Mouse (Mus musculus): ENCODE results near the gene Tekt3.

Gene Tekt3

DNA sequence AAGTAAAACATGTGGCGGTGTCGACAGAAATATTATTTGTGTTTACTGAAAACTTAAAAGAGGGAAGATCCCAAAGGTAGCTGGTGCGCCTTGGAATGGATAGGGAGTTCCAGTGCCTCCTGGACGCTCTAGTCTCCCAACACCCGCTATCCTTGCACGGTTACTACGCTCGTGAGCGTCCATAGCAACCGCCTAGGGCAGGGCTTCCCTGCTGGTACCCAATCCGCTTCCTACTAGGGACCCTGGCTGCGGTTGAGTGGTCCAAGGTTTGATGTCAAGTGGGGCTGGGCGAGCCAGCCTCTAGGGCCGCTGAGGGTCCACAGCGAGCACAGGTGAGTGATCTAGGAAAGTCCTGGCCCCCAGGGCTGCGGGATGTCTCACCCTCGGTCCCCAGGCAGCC, at the start of gene Tekt3:
Gene Tekt3 (plus strand): TSS at position 209 of the 400 bp plus-strand sequence.
- no peak for DNase-seq

DNA sequence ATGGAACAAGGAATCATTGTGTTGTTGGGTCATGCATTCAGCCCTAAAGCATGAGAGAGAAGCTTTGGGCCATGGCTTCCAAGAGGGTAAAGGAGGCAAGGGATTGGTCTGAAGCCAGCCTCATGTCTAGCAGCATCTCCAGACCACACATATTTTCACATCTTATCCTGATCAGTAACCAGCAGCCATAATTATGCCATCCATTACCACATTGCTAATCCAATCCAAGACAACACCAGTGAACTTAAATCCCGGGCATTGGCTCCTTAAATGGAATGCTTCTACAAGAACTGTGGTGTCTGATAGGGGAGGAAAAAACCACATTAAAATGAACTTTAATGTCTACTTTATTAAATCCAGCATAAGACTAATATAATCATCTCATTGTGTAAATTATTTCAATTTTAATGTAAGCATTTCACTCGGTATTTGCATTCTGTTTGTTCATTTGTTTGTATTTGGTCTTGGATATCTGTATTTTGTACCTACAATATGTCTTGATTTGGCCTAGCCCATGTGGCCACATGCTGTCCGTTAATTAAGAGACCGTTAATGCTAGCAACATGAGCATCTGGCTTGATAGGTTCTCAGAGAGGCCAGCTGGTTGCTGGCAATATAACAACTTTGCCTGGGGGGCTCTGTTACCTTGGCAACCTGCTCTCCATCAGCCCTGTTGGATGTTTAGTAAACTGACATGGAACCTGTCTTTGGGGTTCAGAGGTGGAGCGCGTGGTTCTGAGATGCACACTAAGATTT, 43.9 kb upstream of the Tekt3 start:
- DNase-seq: no peak

DNA sequence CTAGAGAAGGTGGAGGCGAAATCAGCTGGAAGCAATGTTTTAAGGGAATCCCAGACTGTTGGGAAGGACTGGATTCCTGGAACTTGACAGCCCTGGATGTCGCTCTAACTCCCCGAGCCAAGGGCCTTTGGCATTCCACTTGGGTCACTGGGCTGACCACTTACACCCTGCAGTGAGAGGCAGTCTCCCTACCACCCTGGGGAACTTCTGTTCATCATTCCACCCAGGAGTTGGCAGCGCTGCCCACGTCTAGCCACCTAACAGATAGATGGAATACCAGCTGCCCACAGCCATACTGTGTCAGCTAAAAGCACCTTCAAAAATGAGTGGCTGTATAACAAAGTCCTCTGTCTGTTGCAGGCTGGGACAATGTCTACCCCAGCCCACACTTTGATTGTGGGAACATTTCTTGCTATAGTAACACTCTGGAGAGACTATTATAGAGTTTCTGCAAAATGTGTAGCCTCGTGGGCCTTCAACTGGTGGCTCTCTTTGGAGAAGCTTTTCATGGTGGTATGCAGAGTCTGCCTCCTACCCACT, 43.3 kb upstream of the Tekt3 start:
- DNase-seq: no peak

DNA sequence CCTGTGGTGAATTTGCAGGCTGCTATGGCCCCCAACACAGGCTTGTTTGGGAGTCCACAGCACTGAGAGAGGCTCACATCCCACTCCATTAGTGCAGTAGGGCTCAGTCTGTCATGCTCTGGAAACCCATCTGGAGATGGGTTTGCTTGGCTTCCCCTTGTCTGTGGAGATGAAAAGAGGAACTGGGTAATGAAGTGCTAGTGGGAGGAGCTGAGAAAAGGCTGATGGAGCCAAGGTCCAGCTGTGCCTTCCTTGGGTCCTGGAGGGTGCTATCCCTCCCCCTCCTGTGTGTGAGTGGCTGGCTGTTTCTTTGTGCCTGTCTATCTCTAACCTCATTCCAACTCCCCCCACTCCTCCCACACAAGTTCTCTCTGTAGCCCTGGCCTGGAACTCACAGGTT, 40.8 kb upstream of the Tekt3 start:
- no peak for DNase-seq

DNA sequence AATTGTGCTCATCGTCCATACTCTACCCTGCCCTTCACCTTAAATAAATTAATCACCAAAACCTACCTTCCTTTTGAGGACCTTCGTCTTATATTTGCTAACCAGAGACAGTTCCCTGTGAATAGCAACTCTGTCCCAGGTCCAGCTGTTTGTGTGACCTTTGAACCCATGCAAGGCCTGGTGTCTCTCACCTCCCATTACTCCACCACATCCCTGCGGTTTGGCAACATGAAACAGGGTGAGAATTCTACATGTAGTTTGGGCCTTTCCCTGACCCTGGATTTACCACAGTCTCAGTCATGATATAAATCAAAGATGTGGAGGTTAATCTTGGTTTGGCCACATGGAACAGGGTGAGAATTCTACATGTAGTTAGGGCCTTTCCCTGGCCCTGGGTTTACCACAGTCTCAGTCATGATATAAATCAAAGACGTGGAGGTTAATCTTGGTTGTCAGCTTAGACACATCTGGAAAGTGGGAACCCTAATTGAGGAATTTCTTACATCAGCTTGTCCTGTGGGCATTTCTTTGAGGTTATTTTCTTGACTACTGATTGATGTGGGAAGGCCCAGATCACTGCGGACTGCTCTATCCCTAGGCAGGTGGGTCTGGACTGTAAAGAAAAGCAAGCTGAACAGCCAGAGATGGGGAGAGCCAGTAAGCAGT, 40.2 kb upstream of the Tekt3 start:
- no peak for DNase-seq

DNA sequence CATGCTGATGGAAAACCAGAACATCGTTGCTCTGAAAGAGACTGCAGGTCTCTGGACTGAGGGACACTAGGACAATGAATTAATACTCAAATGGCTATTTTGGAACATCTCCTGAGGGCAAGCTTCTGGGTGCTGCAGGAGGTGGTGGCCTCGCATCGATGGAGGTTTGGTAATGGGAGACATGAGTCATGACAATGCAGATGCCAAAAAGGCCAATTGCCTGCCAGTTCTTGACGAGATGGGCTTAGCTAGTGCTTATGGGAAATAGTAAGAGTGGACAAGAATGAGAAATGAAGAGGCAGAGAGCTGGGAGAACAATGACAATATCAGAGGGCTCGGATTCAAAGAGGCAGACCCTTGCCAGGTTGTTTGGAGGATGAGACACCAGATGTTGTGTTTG, 38.0 kb upstream of the Tekt3 start:
- no peak for DNase-seq

DNA sequence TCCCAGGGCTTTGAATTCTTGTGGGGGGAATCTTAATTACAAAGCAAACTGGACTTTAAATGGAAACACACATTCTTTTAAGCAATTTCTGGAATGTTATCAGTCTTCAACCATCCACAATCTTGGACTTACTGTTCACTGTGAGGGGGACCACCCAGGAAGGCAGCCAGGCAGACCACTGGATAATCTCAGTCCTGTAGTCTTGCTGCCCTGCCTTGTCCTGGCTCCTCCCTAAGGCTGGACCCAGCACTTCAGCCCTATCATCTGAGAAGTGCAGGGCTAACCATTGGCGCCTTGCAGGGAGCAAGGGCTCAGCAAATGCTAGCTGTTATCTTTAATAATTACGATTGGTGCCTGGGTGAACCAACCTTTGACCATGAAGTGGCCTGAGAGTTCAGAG, 37.3 kb upstream of the Tekt3 start:
- DNase-seq: no peak

DNA sequence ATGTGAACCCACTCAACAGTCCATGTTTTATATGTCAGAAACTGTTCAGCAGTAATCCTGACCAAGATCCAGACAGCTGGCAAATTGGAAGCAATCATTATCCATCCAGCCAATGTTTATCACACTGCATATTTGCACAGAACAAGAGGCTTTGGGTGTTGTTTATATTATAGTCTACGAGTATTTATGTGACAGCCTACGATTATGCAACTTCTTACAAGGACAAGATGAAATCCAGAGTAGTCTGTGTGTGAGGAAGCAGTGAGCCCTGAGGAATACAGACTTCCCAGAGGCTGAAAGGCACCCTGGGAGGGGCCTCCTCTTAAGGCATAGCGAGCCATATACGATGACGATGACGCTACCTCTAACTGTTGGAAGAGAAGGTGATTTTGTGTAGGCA, 36.0 kb upstream of the Tekt3 start:
- DNase-seq: no peak

DNA sequence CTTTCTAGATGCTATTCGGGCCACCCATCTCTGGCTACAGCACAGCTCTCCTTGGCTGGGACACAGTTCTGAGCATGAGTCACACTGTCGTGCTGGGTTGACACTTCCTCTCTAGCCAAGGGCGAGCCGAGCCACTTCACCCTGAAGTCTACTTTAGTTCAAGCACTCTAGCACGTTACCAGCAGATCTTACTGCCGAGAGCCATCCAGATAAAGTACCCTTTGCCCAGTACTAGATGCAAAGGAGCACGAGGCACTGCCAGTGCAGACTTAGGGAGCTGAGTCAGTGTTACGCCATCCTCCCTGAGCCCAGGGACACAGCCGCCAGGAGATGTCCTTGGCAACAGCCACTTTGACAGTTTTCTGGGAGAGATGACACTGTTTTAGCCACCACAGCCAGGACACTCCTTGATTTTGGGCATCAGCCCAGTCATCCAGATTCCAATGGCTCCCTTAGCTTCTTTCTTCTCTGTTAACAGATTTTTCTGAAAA, 34.8 kb upstream of the Tekt3 start:
- no peak for DNase-seq

DNA sequence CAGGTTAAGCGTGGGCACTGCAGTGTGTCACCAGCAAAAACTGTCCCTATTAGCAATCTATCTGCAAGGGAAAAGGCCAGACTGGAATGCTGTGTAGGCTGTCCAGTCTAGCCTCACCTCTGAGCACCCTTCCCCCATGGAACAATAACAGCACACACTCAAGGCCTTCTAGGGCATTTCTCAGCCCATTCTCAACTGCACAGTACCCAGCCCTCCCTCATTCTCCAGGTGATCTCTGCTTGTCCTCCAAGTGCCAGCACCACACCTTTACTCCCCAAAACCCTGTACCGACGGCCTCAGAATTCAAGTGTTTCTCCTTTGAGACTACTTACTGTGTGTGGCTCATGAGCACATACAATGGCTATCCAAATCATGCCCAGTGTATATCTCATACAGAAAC, 33.3 kb upstream of the Tekt3 start:
- DNase-seq: no peak

DNA sequence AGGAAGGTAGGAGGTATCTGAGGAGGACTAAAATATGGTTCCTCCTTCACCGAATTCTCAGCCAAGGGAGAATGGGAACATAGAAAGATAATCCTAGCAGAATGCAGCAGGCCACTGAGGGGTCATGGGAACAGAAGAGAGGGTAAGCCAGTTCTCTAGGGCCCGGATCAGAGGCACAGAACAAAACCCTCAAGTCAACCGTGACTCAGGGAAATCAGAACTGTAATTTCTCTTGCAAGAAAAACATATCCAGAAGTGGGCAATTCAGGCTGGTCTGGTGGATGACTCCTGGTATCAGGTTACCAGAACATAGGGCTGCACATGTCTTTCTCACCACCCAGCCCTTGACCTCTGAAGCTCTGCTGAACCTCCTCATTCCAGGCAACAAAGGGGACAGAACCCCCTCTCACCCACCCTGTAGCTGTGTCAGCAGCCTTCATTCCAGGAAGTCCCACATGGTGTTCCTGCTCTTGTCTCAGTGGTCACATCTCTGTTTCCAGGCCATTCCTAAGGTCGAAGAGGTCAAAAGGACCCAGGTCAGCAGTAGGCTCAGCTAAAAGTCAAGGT, 32.2 kb upstream of the Tekt3 start:
- DNase-seq: no peak

DNA sequence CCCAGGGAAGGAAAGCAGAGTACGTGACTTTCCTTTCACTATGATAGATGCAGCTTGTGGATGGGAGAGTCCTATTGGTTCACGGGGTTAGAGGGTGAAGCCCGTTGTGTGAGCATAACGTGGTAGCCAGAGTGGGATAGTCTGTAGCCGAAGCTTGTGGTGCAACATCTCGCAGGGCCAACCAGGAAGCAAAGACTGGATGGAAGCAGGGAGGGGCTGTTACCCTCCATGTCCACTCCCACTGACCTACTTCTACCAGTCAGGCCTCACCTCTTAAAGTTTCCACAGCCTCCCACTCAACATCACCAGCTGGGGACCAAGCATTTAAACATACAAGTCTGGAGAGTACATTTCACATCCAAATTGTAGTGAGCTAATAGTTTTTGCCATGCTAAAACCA, 31.7 kb upstream of the Tekt3 start:
- DNase-seq: no peak

DNA sequence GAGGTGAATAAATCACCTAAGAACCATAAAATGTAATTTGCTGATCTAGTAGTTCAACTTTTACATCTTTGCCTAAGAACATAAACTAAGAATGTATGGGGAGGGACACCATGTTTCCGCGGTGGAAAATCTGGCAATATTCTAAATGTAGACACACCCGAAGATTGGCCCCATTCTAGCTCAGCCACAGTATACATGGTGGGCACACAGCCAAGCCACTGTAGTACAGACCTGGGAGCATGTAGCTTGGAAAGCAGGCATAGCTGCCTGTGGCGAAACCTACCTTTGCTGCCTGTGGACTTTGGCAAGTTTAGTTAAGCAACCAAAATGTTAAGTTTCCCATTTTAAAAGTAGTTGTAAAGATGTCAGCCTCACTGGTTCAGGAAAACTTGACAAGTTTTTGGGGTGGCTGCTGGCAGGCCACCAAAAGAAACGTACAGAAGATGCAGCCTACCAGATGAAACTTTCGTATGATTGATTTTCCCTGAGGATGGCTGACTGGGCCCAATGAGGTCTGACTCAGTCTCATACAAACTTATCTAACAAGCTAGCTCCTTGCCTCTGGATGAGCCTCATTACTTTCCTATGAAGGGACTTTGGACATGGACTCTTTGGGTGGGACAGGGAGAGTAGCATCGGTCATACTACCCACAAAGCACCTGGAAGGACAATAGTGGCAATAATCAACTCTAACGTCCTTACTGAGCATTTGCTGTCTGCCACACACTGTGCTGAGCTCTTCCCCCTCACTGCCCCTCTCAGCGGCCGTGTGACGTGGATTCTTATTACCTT, 25.8 kb upstream of the Tekt3 start:
- DNase-seq: no peak

DNA sequence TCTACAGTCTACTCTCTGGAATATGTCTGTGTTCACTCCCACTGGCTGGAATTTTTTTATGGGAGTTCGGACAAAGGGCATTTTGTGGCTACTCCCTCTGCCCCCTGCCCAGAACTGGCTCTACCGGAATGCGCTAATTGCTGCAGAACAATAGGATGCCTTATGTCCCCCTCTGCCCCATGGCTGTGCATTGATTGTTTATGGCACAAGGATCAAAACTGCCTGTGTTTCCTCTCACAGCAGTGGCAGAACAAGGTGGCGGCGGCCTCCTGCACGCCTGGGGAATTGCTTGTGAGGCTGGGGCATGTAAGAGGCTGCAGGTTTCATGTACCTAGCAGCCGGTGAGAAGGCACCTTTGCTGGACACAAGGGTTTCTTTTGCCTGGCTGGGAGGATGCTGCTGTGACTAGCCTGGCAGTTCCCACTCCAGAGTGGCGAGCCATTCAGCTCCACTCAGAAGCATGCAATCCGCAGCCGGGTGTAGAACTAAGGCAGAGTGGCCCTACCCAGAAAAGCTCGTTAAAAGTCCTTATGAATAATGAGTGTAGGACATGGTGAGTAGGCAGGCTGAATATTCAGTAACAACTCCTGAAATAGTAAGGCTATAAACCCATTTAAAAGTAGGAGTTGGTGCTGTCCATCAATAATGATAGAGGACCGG, 21.3 kb upstream of the Tekt3 start:
- DNase-seq: no peak

DNA sequence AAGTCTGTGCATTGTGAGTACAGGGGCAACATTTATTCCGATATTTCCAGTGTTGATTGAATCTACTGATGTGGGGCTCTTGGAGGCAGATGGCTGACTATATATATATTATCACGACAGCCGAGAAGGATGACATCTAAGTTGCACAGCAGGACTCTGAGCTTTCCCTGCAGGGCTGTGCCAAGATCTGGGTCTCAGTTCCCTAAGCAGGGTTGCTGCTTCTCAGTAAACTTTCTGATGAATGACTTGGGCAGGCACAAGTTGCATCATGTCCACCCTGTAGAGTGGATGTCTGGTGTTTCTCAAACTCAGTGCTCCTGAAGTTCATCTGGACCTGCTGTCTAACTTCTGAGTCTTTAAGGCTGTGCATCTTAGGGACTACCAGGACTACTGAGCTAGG, 15.7 kb upstream of the Tekt3 start:
- no peak for DNase-seq

DNA sequence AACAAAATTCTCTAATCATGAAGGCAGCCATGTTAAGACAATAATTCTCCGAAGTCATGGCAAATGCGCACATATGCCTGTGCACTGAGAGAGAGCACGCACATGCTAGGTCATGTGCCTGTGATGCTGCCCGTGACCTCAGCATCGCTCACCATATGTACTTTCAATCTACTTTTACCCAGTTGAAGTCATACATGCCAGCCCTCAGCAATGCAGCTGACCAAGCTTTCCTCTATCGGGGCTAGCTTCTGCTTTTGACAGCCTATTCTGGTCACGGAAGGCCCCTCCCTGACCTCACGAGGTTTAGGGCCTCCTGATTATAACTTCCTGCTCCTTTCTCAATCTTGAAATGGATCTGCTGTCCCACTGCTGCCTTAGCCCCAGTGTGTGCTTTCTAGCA, 15.1 kb upstream of the Tekt3 start:
- DNase-seq: no peak

DNA sequence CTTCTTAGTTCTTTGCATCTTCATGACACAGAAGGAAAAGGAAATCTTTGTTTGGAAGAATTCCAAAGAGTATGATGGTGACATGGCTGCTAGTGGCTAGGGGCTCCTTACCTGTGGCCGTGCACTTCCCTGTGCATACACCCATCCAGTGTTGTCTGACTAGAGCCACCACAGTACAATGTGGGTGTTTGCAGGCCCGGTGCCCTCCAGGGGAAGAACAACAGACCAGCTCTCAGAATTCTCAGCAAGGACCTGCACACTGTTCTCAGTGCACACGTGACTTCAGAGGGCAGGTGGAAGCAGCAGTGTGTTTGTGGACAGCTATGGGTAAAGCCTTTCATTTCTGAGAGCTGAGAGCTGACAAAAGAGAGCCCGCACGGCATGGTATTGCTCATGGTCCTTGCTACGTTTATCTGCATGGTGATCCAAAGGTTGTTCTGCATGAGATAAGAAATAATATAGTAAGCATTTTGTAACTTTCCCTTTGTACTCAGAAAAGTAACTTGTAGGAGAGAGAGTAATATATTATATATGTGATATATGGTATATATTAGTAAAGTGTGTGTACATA, 11.0 kb upstream of the Tekt3 start:
- DNase-seq: no peak

DNA sequence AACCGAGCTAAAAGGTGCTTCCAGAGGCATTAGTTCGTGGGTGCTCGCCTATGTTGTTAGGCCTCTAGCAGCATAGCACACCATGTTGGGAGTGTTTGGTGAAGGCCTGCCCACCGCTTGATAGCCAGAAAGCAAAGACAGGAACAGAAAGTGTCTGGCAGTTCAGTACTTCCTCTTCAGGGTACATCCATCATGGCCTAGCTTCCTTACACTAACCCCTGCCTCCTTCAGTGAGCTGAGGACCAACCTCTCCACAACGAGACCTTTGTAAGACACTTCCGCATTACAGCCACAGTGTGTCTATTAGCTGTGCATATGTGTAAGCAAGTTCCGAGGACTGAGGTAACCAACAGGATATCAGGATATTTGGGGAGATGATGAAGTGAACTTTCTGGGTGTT, 10.4 kb upstream of the Tekt3 start:
- DNase-seq: no peak

DNA sequence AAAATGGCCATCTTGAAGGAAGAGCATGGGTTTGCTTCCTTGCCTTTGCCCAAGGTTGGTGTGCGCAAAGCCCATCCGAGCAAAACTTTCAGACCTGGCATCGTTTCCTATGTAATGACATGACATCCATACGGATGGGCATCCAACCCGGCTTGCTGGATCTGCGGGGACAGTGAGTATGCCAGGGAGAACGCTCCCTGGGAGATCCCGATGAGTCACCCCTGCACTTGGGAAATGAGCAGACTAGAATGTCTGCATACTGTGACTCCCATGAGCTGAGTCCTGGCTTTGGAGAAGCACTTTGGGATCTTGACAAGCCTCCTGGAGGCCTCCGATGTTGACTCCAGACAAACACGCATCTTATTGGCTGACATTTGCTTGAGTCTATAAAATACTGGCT, 9.5 kb upstream of the Tekt3 start:
- DNase-seq: no peak

DNA sequence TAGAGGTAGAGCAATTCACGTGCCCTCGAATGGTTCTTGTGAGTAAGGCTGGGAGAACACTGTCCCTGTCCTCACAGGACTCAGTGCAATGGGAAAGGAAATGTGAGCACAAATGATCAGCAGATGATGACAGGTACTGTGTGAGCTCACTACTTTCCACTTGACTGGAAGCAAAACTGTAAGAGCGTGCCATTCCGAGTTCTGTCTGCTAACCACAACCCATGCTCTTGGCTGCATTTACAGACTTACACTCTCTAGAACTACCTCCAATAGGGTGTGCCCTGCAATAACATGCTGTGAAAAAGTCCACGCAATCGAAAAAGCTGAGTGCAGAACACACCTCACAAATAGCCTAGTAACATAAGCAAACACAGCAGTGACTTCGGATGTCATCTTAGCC, 5.9 kb upstream of the Tekt3 start:
- DNase-seq: no peak

DNA sequence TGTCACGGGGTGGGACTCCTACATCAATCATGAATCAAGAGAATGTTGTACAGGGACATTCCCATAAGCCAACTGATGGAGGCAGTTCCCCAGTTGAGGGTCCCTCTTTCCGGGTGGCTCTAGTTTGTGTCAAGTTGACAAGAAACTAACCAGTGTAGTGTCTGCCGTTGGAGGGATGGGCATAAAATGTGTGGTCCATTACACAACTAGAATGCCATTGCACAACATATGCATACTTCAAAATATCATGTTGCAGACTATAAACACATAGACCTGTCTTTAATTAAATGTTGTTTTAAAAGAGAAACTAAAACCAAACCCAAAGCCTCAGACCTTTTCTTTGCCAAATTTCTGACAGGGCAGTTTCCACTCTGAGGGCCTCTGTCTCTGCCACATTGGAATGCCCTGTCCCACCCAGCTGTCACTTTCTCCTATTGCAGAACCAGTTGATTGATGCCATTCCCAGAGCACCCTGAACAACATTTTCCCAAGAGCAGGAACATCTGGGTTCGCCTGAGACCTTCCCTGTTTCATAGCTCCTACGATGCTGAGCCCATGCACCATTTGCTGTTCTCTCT, 3.0 kb upstream of the Tekt3 start:
- no peak for DNase-seq

DNA sequence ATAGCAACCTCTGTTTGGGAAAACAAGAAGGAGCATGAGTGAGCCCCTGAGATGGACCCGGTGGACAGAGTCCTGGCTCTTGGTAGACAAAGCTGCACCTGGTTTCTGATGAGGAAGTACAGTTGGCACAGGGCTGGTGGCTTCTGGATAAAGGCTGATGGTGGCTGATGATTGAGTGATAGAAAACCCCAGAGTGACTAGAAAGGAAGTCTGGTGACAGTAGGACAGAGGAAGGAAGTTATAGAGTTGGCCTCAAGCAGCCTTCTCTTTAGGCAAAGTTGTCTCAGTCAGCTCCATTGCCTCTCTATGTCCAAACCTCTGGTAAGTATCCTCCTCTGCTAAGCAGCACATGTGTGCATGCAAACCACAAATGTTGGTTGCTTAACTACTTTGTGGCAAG, 1.5 kb upstream of the Tekt3 start:
- no peak for DNase-seq

All from thymus, postnatal 25 days (tissue).